Mouse (Mus musculus): Measurements from ENCODE around the gene Nosip.

DNA sequence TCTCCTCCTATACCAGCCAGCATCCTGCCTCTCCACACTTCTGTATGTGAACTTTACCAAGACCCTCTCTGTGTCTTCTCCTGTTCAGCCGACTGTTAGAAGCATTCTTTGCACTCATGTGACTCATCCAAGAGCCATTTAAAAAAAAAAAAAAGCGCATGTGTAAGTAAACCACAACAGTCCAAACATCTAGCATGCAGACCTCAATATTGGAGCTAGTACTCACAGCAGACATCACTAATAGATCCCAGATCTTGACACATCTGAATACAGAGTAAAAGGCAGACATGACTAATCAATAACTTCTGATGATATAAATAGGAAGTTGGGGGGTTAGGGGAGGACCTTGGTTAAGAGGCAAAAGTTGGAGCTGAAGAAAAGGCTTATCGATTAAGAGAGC lies 26.6 kb upstream of the Nosip start:
- TF ChIP-seq CTCF (IDR thresholded peaks at IDR 0.05; ENCODE audit: low read depth, low read length), result no peak
- TF ChIP-seq POLR2A (IDR thresholded peaks at IDR 0.05; ENCODE audit: borderline replicate concordance, low read depth, low read length), result no peak
